Mouse (Mus musculus) thymus, adult 2 months (tissue): ENCODE measurements around the gene Tomm7. TPM values are rescaled to one million over a fixed set of nuclear protein-coding genes. Genes with fewer than 3 reads are reported as not detected.

Experiments used
- DNase-seq: peaks from one replicate; pipeline ENCODE4 v3.0.0; 2021
- H3K27ac ChIP-seq: fragments of 200-500 bp; 2 replicates; pipeline ENCODE4 v1.5.1; 2012; ENCODE audit warnings: low read length, control low read depth; ENCODE audit not compliant: control insufficient read depth, insufficient read depth
- H3K27me3 ChIP-seq: fragments of 200-500 bp; 2 replicates; pipeline ENCODE4 v1.6.1; 2012; ENCODE audit warnings: mild to moderate bottlenecking, low read length, moderate library complexity, mixed read lengths; ENCODE audit not compliant: control insufficient read depth, insufficient read depth
- H3K36me3 ChIP-seq: fragments of 200-500 bp; 2 replicates; pipeline ENCODE4 v1.6.1; 2012; ENCODE audit warnings: mild to moderate bottlenecking, low read length, moderate library complexity; ENCODE audit not compliant: control insufficient read depth, insufficient read depth
- H3K4me1 ChIP-seq: fragments of 200-500 bp; replicated peaks from 2 replicates; pipeline ENCODE4 v1.6.1; 2012; ENCODE audit warnings: low read length; ENCODE audit not compliant: control insufficient read depth, insufficient read depth
- H3K4me3 ChIP-seq: fragments of 200-500 bp; 2 replicates; pipeline ENCODE4 v1.5.1; 2012; ENCODE audit warnings: mild to moderate bottlenecking, low read length, control low read depth, moderate library complexity; ENCODE audit not compliant: control insufficient read depth, insufficient read depth
- CTCF ChIP-seq: fragments of 200-500 bp; IDR thresholded peaks from 2 replicates; pipeline ENCODE4 v1.5.1; 2012; ENCODE audit warnings: mild to moderate bottlenecking, control low read depth, low read length, moderate library complexity, borderline replicate concordance; ENCODE audit not compliant: control insufficient read depth, poor library complexity, insufficient read depth; ENCODE audit errors: extremely low read depth
- POLR2A ChIP-seq: fragments of 200-500 bp; IDR thresholded peaks from 2 replicates; pipeline ENCODE4 v1.6.1; 2012; ENCODE audit warnings: mild to moderate bottlenecking, low read length, control low read depth, moderate library complexity; ENCODE audit not compliant: control insufficient read depth, poor library complexity, insufficient read depth; ENCODE audit errors: extremely low read depth
- WGBS: fragments of 180-500 bp; shearing (Covaris S2); methylation state at CpG from one replicate; pipeline ENCODE4 v1.1.7; 2018; 5-methylcytosine and 5-hydroxymethylcytosine counted together
- polyA plus RNA-seq: library from polyadenylated mRNA; depleted of rRNA; stranded (reverse); fragments of >200 nt; gene quantifications from 2 replicates; pipeline ENCODE4 v1.2.3, GENCODE M21; 2012; rRNA removed

The Tomm7 gene
- polyA plus RNA-seq, 1 experiment, result 43.3 TPM

GRCm38 (mm10) chr5:23824171-23824733 is 19.7 kb downstream of the Tomm7 start:
- no peak overlapping the region for H3K27ac ChIP-seq
- no peak for TF ChIP-seq POLR2A
- TF ChIP-seq CTCF, result no peak
- H3K36me3 ChIP-seq, result peaks cover 6% of the 10 kb centered on the region; the same call in 1 of the 2 replicates
- WGBS, result 82% methylated on average over 8 of the region's 8 CpGs
- no peak overlapping the region for H3K4me3 ChIP-seq
- H3K27me3 ChIP-seq, result no peaks in the 10 kb centered on the region
- no peak for DNase-seq
- H3K4me1 ChIP-seq, result no peaks in the 10 kb centered on the region

GRCm38 (mm10) chr5:23822306-23822705 is 21.7 kb downstream of the Tomm7 start:
- Histone ChIP-seq H3K36me3 (peaks cover 13% of the 10 kb centered on the region), H3K4me1 (no peaks in the 10 kb centered on the region), H3K27me3 (no peaks in the 10 kb centered on the region), H3K27ac (no peak overlapping the region), H3K4me3 (no peak overlapping the region)
- no peak for TF ChIP-seq CTCF
- no peak for TF ChIP-seq POLR2A
- 84% methylated on average over 11 of the region's 11 CpGs for WGBS
- DNase-seq, result no peak

GRCm38 (mm10) chr5:23816681-23817080 is 27.3 kb downstream of the Tomm7 start:
- no peak overlapping the region for H3K4me3 ChIP-seq
- no peak for DNase-seq
- TF ChIP-seq CTCF (no peak), POLR2A (no peak)
- no peaks in the 10 kb centered on the region for H3K4me1 ChIP-seq
- H3K36me3 ChIP-seq, result peaks cover 38% of the 10 kb centered on the region
- no peak overlapping the region for H3K27ac ChIP-seq
- H3K27me3 ChIP-seq, result no peaks in the 10 kb centered on the region
- 98% methylated on average over 15 of the region's 15 CpGs for WGBS

- TF ChIP-seq CTCF (no peak), POLR2A (no peak)
- Histone ChIP-seq H3K4me1 (no peaks in the 10 kb centered on the region), H3K27ac (no peak overlapping the region), H3K36me3 (peaks cover 43% of the 10 kb centered on the region), H3K4me3 (no peak overlapping the region), H3K27me3 (no peaks in the 10 kb centered on the region)
- DNase-seq, result no peak
- 94% methylated on average over 5 of the region's 5 CpGs for WGBS
Measured at GRCm38 (mm10) chr5:23814841-23815240, 29.1 kb downstream of the Tomm7 start.

- H3K4me3 ChIP-seq, result no peak overlapping the region
- H3K27me3 ChIP-seq, result no peaks in the 10 kb centered on the region
- H3K4me1 ChIP-seq, result peaks cover 3% of the 10 kb centered on the region; the same call in 1 of the 2 replicates
- no peak overlapping the region for H3K27ac ChIP-seq
- DNase-seq, result no peak
- 97% methylated on average over 2 of the region's 2 CpGs for WGBS
- TF ChIP-seq CTCF, result no peak
- TF ChIP-seq POLR2A, result no peak
- no peaks in the 10 kb centered on the region for H3K36me3 ChIP-seq
Measured at GRCm38 (mm10) chr5:23792726-23793125, 51.2 kb downstream of the Tomm7 start.

GRCm38 (mm10) chr5:23789078-23789612 is 54.8 kb downstream of the Tomm7 start:
- Histone ChIP-seq H3K4me1 (peaks cover 3% of the 10 kb centered on the region; the same call in 1 of the 2 replicates), H3K4me3 (no peak overlapping the region), H3K36me3 (no peaks in the 10 kb centered on the region), H3K27ac (no peak overlapping the region), H3K27me3 (no peaks in the 10 kb centered on the region)
- DNase-seq, result no peak
- no peak for TF ChIP-seq CTCF
- TF ChIP-seq POLR2A, result no peak
- WGBS, result 91% methylated on average over 4 of the region's 4 CpGs

Other genes starting within 250 kb of the Tomm7 start
- 12.3 and 13.8 TPM in 2 replicates for gene Srpk2, start 159.5 kb downstream of the Tomm7 start, polyA plus RNA-seq
- 4.7 and 4.9 TPM in 2 replicates for gene Pus7, start 60.5 kb downstream of the Tomm7 start, polyA plus RNA-seq
- gene Rint1, start 56.5 kb downstream of the Tomm7 start, polyA plus RNA-seq, result 12.8 and 15.0 TPM in 2 replicates
- gene Fam126a, start 186.5 kb upstream of the Tomm7 start, polyA plus RNA-seq, result 4.8 and 5.3 TPM in 2 replicates